Mouse (Mus musculus) cerebellum, adult 2 months (tissue): Measurements from ENCODE around the gene Cnpy4. TPM values are rescaled to one million over a fixed set of nuclear protein-coding genes. Genes with fewer than 3 reads are reported as not detected.

ENCODE experiments used
- DNase-seq, 2 experiments: peaks; one replicate each; pipeline ENCODE4 v3.0.0; 2021
- H3K27ac ChIP-seq: fragments of 200-500 bp; 2 replicates; pipeline ENCODE4 v1.5.1; 2012; ENCODE audit warnings: low read length, control low read depth, inconsistent platforms; ENCODE audit not compliant: insufficient read depth
- H3K27me3 ChIP-seq: fragments of 200-500 bp; 2 replicates; pipeline ENCODE4 v1.6.1; 2012; ENCODE audit warnings: inconsistent platforms, mild to moderate bottlenecking, low read length, moderate library complexity; ENCODE audit not compliant: control insufficient read depth, insufficient read depth
- H3K4me1 ChIP-seq: fragments of 200-500 bp; 2 replicates; pipeline ENCODE4 v1.6.1; 2011; ENCODE audit warnings: low read length; ENCODE audit not compliant: control insufficient read depth, insufficient read depth
- H3K4me3 ChIP-seq: fragments of 200-500 bp; replicated peaks from 2 replicates; pipeline ENCODE3; 2011; ENCODE audit warnings: mild to moderate bottlenecking, low read depth, low read length, control low read depth; ENCODE audit not compliant: insufficient read depth
- CTCF ChIP-seq: fragments of 200-500 bp; IDR thresholded peaks from 2 replicates; pipeline ENCODE4 v1.5.1; 2011; ENCODE audit warnings: low read depth, mild to moderate bottlenecking, control low read depth, low read length, moderate library complexity, borderline replicate concordance; ENCODE audit not compliant: insufficient read depth
- POLR2A ChIP-seq: fragments of 200-500 bp; IDR thresholded peaks from 2 replicates; pipeline ENCODE4 v1.6.1; 2011; ENCODE audit warnings: low read length, control low read depth, borderline replicate concordance; ENCODE audit not compliant: insufficient read depth
- WGBS: fragments of 180-500 bp; shearing (Covaris S2); methylation state at CpG from one replicate; pipeline ENCODE4 v1.1.7; 2018; 5-methylcytosine and 5-hydroxymethylcytosine counted together
- polyA plus RNA-seq: library from polyadenylated mRNA; depleted of rRNA; stranded (reverse); fragments of >200 nt; gene quantifications from 2 replicates; pipeline ENCODE4 v1.2.3, GENCODE M21; 2012

Cnpy4 gene
- polyA plus RNA-seq, 1 experiment = 18.3 TPM

GRCm38 (mm10) chr5:138219864-138220263 is 32.6 kb downstream of the Cnpy4 start:
- 73% methylated on average over 2 of the region's 2 CpGs for WGBS

GRCm38 (mm10) chr5:138222111-138222510 is 34.8 kb downstream of the Cnpy4 start:
- 25% methylated on average over 4 of the region's 4 CpGs for WGBS
- Histone ChIP-seq H3K27me3 (no peaks in the 10 kb centered on the region; the same call in 1 of the 2 replicates), H3K27ac (no peak overlapping the region), H3K4me1 (no peaks in the 10 kb centered on the region), H3K4me3 (no peak overlapping the region)
- DNase-seq = peak; percentile 59 to 72
- TF ChIP-seq CTCF = peak; percentile 75
- no peak for TF ChIP-seq POLR2A

More at GRCm38 (mm10) chr5:138219864-138220263, 32.6 kb downstream of the Cnpy4 start:
- Histone ChIP-seq H3K4me3 (no peak overlapping the region), H3K27me3 (no peaks in the 10 kb centered on the region; the same call in 1 of the 2 replicates), H3K27ac (no peak overlapping the region), H3K4me1 (no peaks in the 10 kb centered on the region)
- no peak for TF ChIP-seq POLR2A
- TF ChIP-seq CTCF = no peak
- DNase-seq = no peak

GRCm38 (mm10) chr5:138223287-138223686 is 36.0 kb downstream of the Cnpy4 start:
- WGBS = 43% methylated on average over 3 of the region's 3 CpGs
- no peak for DNase-seq

GRCm38 (mm10) chr5:138225700-138226099 is 38.4 kb downstream of the Cnpy4 start, which contains the start of gene Nxpe5:
Nxpe5 (plus strand) TSS chr5:138225898.
- no peak within 1 kb of the TSS for H3K27ac ChIP-seq
- H3K27me3 ChIP-seq = no peaks in the 10 kb centered on the region; the same call in 1 of the 2 replicates
- WGBS = 45% methylated on average over 2 of the region's 2 CpGs
- H3K4me1 ChIP-seq = no peaks in the 10 kb centered on the region
- no peak for DNase-seq
- TF ChIP-seq CTCF (no peak), POLR2A (no peak)
- H3K4me3 ChIP-seq = no peak within 1 kb of the TSS

More at GRCm38 (mm10) chr5:138223287-138223686, 36.0 kb downstream of the Cnpy4 start:
- H3K27ac ChIP-seq = no peak overlapping the region
- no peaks in the 10 kb centered on the region; the same call in 1 of the 2 replicates for H3K27me3 ChIP-seq
- H3K4me1 ChIP-seq = no peaks in the 10 kb centered on the region
- no peak overlapping the region for H3K4me3 ChIP-seq
- TF ChIP-seq POLR2A (no peak), CTCF (no peak)

- DNase-seq = no peak
- H3K27ac ChIP-seq = no peak overlapping the region
- 71% methylated on average over 4 of the region's 4 CpGs for WGBS
- H3K27me3 ChIP-seq = no peaks in the 10 kb centered on the region; the same call in 1 of the 2 replicates
- H3K4me3 ChIP-seq = no peak overlapping the region
- H3K4me1 ChIP-seq = no peaks in the 10 kb centered on the region
- TF ChIP-seq POLR2A (no peak), CTCF (no peak)
Observed at GRCm38 (mm10) chr5:138226491-138226890, 39.2 kb downstream of the Cnpy4 start.

GRCm38 (mm10) chr5:138227367-138227766 is 40.1 kb downstream of the Cnpy4 start:
- Histone ChIP-seq H3K4me1 (no peaks in the 10 kb centered on the region), H3K27me3 (no peaks in the 10 kb centered on the region; the same call in 1 of the 2 replicates), H3K4me3 (no peak overlapping the region), H3K27ac (no peak overlapping the region)
- TF ChIP-seq CTCF = no peak
- DNase-seq = no peak
- WGBS = 65% methylated on average over 2 of the region's 2 CpGs

GRCm38 (mm10) chr5:138228026-138228425 is 40.7 kb downstream of the Cnpy4 start:
- WGBS = 54% methylated on average over 3 of the region's 3 CpGs
- no peak overlapping the region for H3K4me3 ChIP-seq
- H3K4me1 ChIP-seq = no peaks in the 10 kb centered on the region
- no peaks in the 10 kb centered on the region; the same call in 1 of the 2 replicates for H3K27me3 ChIP-seq
- TF ChIP-seq POLR2A (no peak), CTCF (peak; percentile 39; the same call in 1 of the 2 replicates)
- DNase-seq = no peak
- no peak overlapping the region for H3K27ac ChIP-seq

- TF ChIP-seq CTCF (no peak), POLR2A (no peak)
- H3K4me3 ChIP-seq = no peak overlapping the region
- no peak overlapping the region for H3K27ac ChIP-seq
- 92% methylated on average over 3 of the region's 3 CpGs for WGBS
- no peak for DNase-seq
- no peaks in the 10 kb centered on the region for H3K4me1 ChIP-seq
- no peaks in the 10 kb centered on the region for H3K27me3 ChIP-seq
Observed at GRCm38 (mm10) chr5:138229511-138229910, 42.2 kb downstream of the Cnpy4 start.

- DNase-seq = no peak
- Histone ChIP-seq H3K27me3 (no peaks in the 10 kb centered on the region), H3K27ac (no peak overlapping the region), H3K4me3 (no peak overlapping the region), H3K4me1 (no peaks in the 10 kb centered on the region)
- WGBS = 72% methylated on average over 2 of the region's 2 CpGs
- TF ChIP-seq POLR2A = no peak
- no peak for TF ChIP-seq CTCF
Observed at GRCm38 (mm10) chr5:138233778-138234177, 46.5 kb downstream of the Cnpy4 start.
